Mouse (Mus musculus): ENCODE results near the gene Eif3i. TPM values are rescaled to one million over a fixed set of nuclear protein-coding genes. Genes with fewer than 3 reads are reported as not detected.
A peak's percentile ranks its signal among the peaks of the same experiment; 100 is the strongest.

Eif3i gene
- total and polyA plus RNA-seq, 3 experiments = 171 to 194 (median 171) TPM

- DNase-seq = no peak
Measured at GRCm38 (mm10) chr4:129544106-129544505, 56.3 kb downstream of the Eif3i start.

- DNase-seq = peak; percentile 99
Measured at GRCm38 (mm10) chr4:129542592-129543141, 57.8 kb downstream of the Eif3i start, which contains the start of gene Hdac1. Gene Hdac1, minus strand, starts transcription at chr4:129542713.

Small RNA genes within 50 kb of the gene (microRNA-seq; reads per million reads assigned to microRNA genes)
- gene Mir8119 = 0 reads per million in 2 experiments

Other genes with a start within 250 kb of the Eif3i start
- 1 to 10 TPM; 6.1 to 6.4 TPM for gene Zbtb8a, start 222.5 kb downstream of the Eif3i start, total RNA-seq (2021)
- 2.4 and 2.7 TPM in 2 replicates for gene Zbtb8a, start 222.5 kb downstream of the Eif3i start, polyA plus RNA-seq (2012; rRNA removed)
- gene Zbtb8b, start 159.8 kb downstream of the Eif3i start, total RNA-seq (2021) = under 1 TPM; 0.12 to 0.35 TPM
- gene Zbtb8b, start 159.8 kb downstream of the Eif3i start, polyA plus RNA-seq (2012; rRNA removed) = 0.07 TPM in 1 of 2 replicates, not detected in the other
- 10 to 100 TPM; 72.1 to 72.4 TPM for gene Bsdc1, start 139.1 kb downstream of the Eif3i start, total RNA-seq (2021)
- gene Bsdc1, start 139.1 kb downstream of the Eif3i start, polyA plus RNA-seq (2012; rRNA removed) = 15.1 and 18.8 TPM in 2 replicates
- not detected for gene Tssk3, start 109.6 kb downstream of the Eif3i start, total RNA-seq (2021)
- gene Tssk3, start 109.6 kb downstream of the Eif3i start, polyA plus RNA-seq (2012; rRNA removed) = not detected in 2 replicates
- gene Fam229a, start 109.5 kb downstream of the Eif3i start, total RNA-seq (2021) = not detected
- 1.0 and 2.1 TPM in 2 replicates for gene Fam229a, start 109.5 kb downstream of the Eif3i start, polyA plus RNA-seq (2012; rRNA removed)
- 10 to 100 TPM; 39.8 to 46.4 TPM for gene Marcksl1, start 87.1 kb downstream of the Eif3i start, total RNA-seq (2021)
- gene Marcksl1, start 87.1 kb downstream of the Eif3i start, polyA plus RNA-seq (2012; rRNA removed) = 48.8 and 67.4 TPM in 2 replicates
- gene Hdac1, start 57.9 kb downstream of the Eif3i start, total RNA-seq (2021) = 10 to 100 TPM; 44.4 to 53.9 TPM
- 17.2 and 18.4 TPM in 2 replicates for gene Hdac1, start 57.9 kb downstream of the Eif3i start, polyA plus RNA-seq (2012; rRNA removed)
- 1 to 10 TPM; 3.2 to 4.1 TPM for gene Lck, start 27.0 kb downstream of the Eif3i start, total RNA-seq (2021)
- gene Lck, start 27.0 kb downstream of the Eif3i start, polyA plus RNA-seq (2012; rRNA removed) = 1.2 and 1.7 TPM in 2 replicates
- 10 to 100 TPM; 29.6 to 31.1 TPM for gene Fam167b, start 22.1 kb downstream of the Eif3i start, total RNA-seq (2021)
- 53.7 and 75.5 TPM in 2 replicates for gene Fam167b, start 22.1 kb downstream of the Eif3i start, polyA plus RNA-seq (2012; rRNA removed)
- gene Tmem234, start within 50 bp of the Eif3i start, total RNA-seq (2021) = 100 to 1,000 TPM in 1 of 2 experiments, 10 to 100 TPM in 1; 90.9 to 100 TPM
- 108 and 125 TPM in 2 replicates for gene Tmem234, start within 50 bp of the Eif3i start, polyA plus RNA-seq (2012; rRNA removed)
- 1 to 10 TPM; 1.8 to 2.4 TPM for gene Dcdc2b, start 13.6 kb upstream of the Eif3i start, total RNA-seq (2021)
- gene Dcdc2b, start 13.6 kb upstream of the Eif3i start, polyA plus RNA-seq (2012; rRNA removed) = 4.5 and 7.4 TPM in 2 replicates
- 10 to 100 TPM; 28.2 to 32.0 TPM for gene Iqcc, start 18.5 kb upstream of the Eif3i start, total RNA-seq (2021)
- 56.0 and 63.9 TPM in 2 replicates for gene Iqcc, start 18.5 kb upstream of the Eif3i start, polyA plus RNA-seq (2012; rRNA removed)
- gene Ccdc28b, start 23.3 kb upstream of the Eif3i start, total RNA-seq (2021) = 10 to 100 TPM; 22.1 to 33.4 TPM
- gene Ccdc28b, start 23.3 kb upstream of the Eif3i start, polyA plus RNA-seq (2012; rRNA removed) = 23.9 and 24.3 TPM in 2 replicates
- gene Txlna, start 40.4 kb upstream of the Eif3i start, total RNA-seq (2021) = 10 to 100 TPM; 56.0 to 66.6 TPM
- gene Txlna, start 40.4 kb upstream of the Eif3i start, polyA plus RNA-seq (2012; rRNA removed) = 25.2 and 28.9 TPM in 2 replicates
- gene Kpna6, start 72.1 kb upstream of the Eif3i start, total RNA-seq (2021) = 10 to 100 TPM; 82.7 to 93.8 TPM
- gene Kpna6, start 72.1 kb upstream of the Eif3i start, polyA plus RNA-seq (2012; rRNA removed) = 23.7 and 31.1 TPM in 2 replicates
- gene Tmem39b, start 96.2 kb upstream of the Eif3i start, total RNA-seq (2021) = 10 to 100 TPM; 10.3 to 15.1 TPM
- gene Tmem39b, start 96.2 kb upstream of the Eif3i start, polyA plus RNA-seq (2012; rRNA removed) = 26.5 and 28.8 TPM in 2 replicates
- 10 to 100 TPM; 65.0 to 66.3 TPM for gene Khdrbs1, start 141.7 kb upstream of the Eif3i start, total RNA-seq (2021)
- 114 and 124 TPM in 2 replicates for gene Khdrbs1, start 141.7 kb upstream of the Eif3i start, polyA plus RNA-seq (2012; rRNA removed)
- gene Ptp4a2, start 210.6 kb upstream of the Eif3i start, total RNA-seq (2021) = 100 to 1,000 TPM; 378 to 409 TPM
- 41.0 and 48.2 TPM in 2 replicates for gene Ptp4a2, start 210.6 kb upstream of the Eif3i start, polyA plus RNA-seq (2012; rRNA removed)

Measured in adrenal gland, adult 2 months (tissue).